Comparison of ENCODE assay signal across 17 mouse cellular contexts in the genomic region with DNA sequence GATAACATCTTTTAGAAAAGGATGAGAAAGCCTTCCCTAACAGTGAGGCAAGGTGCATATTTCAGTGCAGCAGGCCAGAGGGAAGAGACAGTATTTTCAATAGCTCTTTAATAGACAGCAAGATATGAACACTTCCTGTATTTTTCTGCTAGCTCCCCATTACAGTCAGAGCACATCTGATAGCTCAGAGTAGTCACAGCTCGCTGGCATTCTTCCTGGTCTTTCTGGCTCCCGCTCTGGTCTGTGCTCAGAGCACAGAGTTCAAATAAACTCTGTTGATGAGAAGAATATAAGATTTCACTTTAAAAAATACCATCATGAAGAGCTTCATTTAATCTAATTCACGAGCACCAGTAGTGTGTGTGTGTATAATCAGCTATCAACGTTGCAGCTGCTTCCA.
"Had no signal": no experiment of that assay in that cellular context is flagged by ENCODE, and none has a peak within 500 bp of the region (broad histone marks: within the 10 kb centered on the region; RNA-seq: fewer than 3 reads in every experiment).

No protein-coding gene starts in this region.

- DNase-seq: kidney, postnatal 4 days; liver, embryonic 13.5 days; liver, postnatal 0 days; lung, postnatal 14 days; retina, postnatal 1 day; right cerebral cortex, postnatal 4 days; spleen, adult 18-20 months; thymus, adult 18-20 months; thymus, postnatal 14 days had no signal

- ATAC-seq: liver, postnatal 0 days; midbrain, embryonic 15.5 days had no signal

- H3K36me3 ChIP-seq: limb, embryonic 15.5 days; liver, embryonic 13.5 days; lung, embryonic 15.5 days; midbrain, embryonic 15.5 days; neural tube, embryonic 12.5 days had no signal

- H3K27ac ChIP-seq: kidney, postnatal 0 days; limb, embryonic 15.5 days; liver, embryonic 13.5 days; lung, embryonic 15.5 days; macrophage; midbrain, embryonic 15.5 days; neural tube, embryonic 12.5 days had no signal

- H3K4me3 ChIP-seq: limb, embryonic 15.5 days; liver, embryonic 13.5 days; lung, embryonic 15.5 days; megakaryocyte, embryonic 14.5 days; midbrain, embryonic 15.5 days; neural tube, embryonic 12.5 days had no signal

- H3K4me2 ChIP-seq: limb, embryonic 15.5 days; liver, embryonic 13.5 days; lung, embryonic 15.5 days; midbrain, embryonic 11.5 days; midbrain, embryonic 15.5 days; neural tube, embryonic 12.5 days had no signal

- H3K4me1 ChIP-seq: limb, embryonic 15.5 days; liver, embryonic 13.5 days; lung, embryonic 15.5 days; megakaryocyte, embryonic 14.5 days; midbrain, embryonic 15.5 days; neural tube, embryonic 12.5 days had no signal

- H3K9me3 ChIP-seq: limb, embryonic 15.5 days; liver, embryonic 13.5 days; lung, embryonic 15.5 days; midbrain, embryonic 15.5 days; neural tube, embryonic 12.5 days had no signal

- H3K27me3 ChIP-seq: limb, embryonic 15.5 days; liver, embryonic 13.5 days; lung, embryonic 15.5 days; megakaryocyte, embryonic 14.5 days; midbrain, embryonic 15.5 days; neural tube, embryonic 12.5 days had no signal

- H3K9ac ChIP-seq: limb, embryonic 15.5 days; liver, embryonic 13.5 days; liver, postnatal 0 days; lung, embryonic 15.5 days; midbrain, embryonic 15.5 days; neural tube, embryonic 12.5 days had no signal
